Mouse (Mus musculus): Measurements from ENCODE around the gene Ppfia4.

Gene Ppfia4

GRCm38 (mm10) chr1:134339162-134339561, 6.4 kb upstream of the Ppfia4 start:
- no peak for DNase-seq (ENCODE audit: low spot score in 2 of 2)

GRCm38 (mm10) chr1:134336958-134337710, 4.4 kb upstream of the Ppfia4 start:
- no peak for DNase-seq (ENCODE audit: low spot score in 2 of 2)

GRCm38 (mm10) chr1:134335924-134336810, 3.4 kb upstream of the Ppfia4 start:
- no peak for DNase-seq (ENCODE audit: low spot score in 2 of 2)

GRCm38 (mm10) chr1:134335211-134335923, 2.6 kb upstream of the Ppfia4 start:
- peak; percentile 49 to 59 for DNase-seq (ENCODE audit: low spot score in 2 of 2)

- DNase-seq (ENCODE audit: low spot score in 2 of 2), result no peak
Observed at GRCm38 (mm10) chr1:134334111-134334827, 1.5 kb upstream of the Ppfia4 start.

- no peak for DNase-seq (ENCODE audit: low spot score in 2 of 2)
Observed at GRCm38 (mm10) chr1:134333371-134334110, 813 bp upstream of the Ppfia4 start.

GRCm38 (mm10) chr1:134331879-134332635, 671 bp downstream of the Ppfia4 start:
- peak; percentile 64 to 65 for DNase-seq (ENCODE audit: low spot score in 2 of 2)

GRCm38 (mm10) chr1:134326841-134327346, 5.8 kb downstream of the Ppfia4 start:
- no peak for DNase-seq (ENCODE audit: low spot score in 2 of 2)

GRCm38 (mm10) chr1:134322591-134322990, 10.1 kb downstream of the Ppfia4 start:
- DNase-seq (ENCODE audit: low spot score in 2 of 2), result no peak

GRCm38 (mm10) chr1:134320691-134321301, 11.9 kb downstream of the Ppfia4 start:
- DNase-seq (ENCODE audit: low spot score in 2 of 2), result no peak

GRCm38 (mm10) chr1:134318261-134318660, 14.5 kb downstream of the Ppfia4 start:
- DNase-seq (ENCODE audit: low spot score in 2 of 2), result no peak

- no peak for DNase-seq (ENCODE audit: low spot score in 2 of 2)
Observed at GRCm38 (mm10) chr1:134316361-134316760, 16.4 kb downstream of the Ppfia4 start.

- DNase-seq (ENCODE audit: low spot score in 2 of 2), result no peak
Observed at GRCm38 (mm10) chr1:134315181-134315580, 17.5 kb downstream of the Ppfia4 start.

- no peak for DNase-seq (ENCODE audit: low spot score in 2 of 2)
Observed at GRCm38 (mm10) chr1:134311760-134312159, 21.0 kb downstream of the Ppfia4 start.

- no peak for DNase-seq (ENCODE audit: low spot score in 2 of 2)
Observed at GRCm38 (mm10) chr1:134310729-134311128, 22.0 kb downstream of the Ppfia4 start.

GRCm38 (mm10) chr1:134310291-134310690, 22.4 kb downstream of the Ppfia4 start:
- no peak for DNase-seq (ENCODE audit: low spot score in 2 of 2)

- no peak for DNase-seq (ENCODE audit: low spot score in 2 of 2)
Observed at GRCm38 (mm10) chr1:134307409-134307808, 25.3 kb downstream of the Ppfia4 start.

GRCm38 (mm10) chr1:134304940-134305339, 27.8 kb downstream of the Ppfia4 start:
- DNase-seq (ENCODE audit: low spot score in 2 of 2), result peak in 1 of 2 experiments; percentile 58

GRCm38 (mm10) chr1:134302568-134303238, 30.0 kb downstream of the Ppfia4 start:
- DNase-seq (ENCODE audit: low spot score in 2 of 2), result no peak
